Mouse (Mus musculus) embryonic facial prominence, embryonic 11.5 days (tissue): ENCODE measurements at regions not wholly inside any gene's neighbourhood (a gene's known extent, or its start where the extent isn't known, plus 50 kb on each side); places are given as distances from the start of the nearest gene placed in this dataset. TPM values are rescaled to one million over a fixed set of nuclear protein-coding genes. Genes with fewer than 3 reads are reported as not detected.

Experiments
- ATAC-seq: fragments of 200-750 bp; cut with Nextera tagmentation; replicated peaks from 2 replicates; pipeline ENCODE4 v1.8.0; 2017; ENCODE audit warnings: low read depth; ENCODE audit not compliant: insufficient number of reproducible peaks, low FRiP score, low TSS enrichment
- DNase-seq: peaks from one replicate; pipeline ENCODE4 v3.0.0-alpha.2; 2015; ENCODE audit warnings: low spot score
- H3K27ac ChIP-seq: fragments of 300-500 bp; sonication (generic); replicated peaks from 2 replicates; pipeline ENCODE4 v1.5.1; 2014; ENCODE audit warnings: mild to moderate bottlenecking, low read depth, low read length, control low read depth
- H3K27me3 ChIP-seq: fragments of 300-500 bp; sonication (generic); 2 replicates; pipeline ENCODE4 v1.6.1; 2014; ENCODE audit warnings: mild to moderate bottlenecking, low read length, moderate library complexity, mixed read lengths; ENCODE audit not compliant: control insufficient read depth, insufficient read depth
- H3K36me3 ChIP-seq: fragments of 300-500 bp; sonication (generic); replicated peaks from 2 replicates; pipeline ENCODE4 v1.6.1; 2014; ENCODE audit warnings: low read depth, mild to moderate bottlenecking, low read length, moderate library complexity, mixed read lengths; ENCODE audit not compliant: control insufficient read depth, insufficient read depth
- H3K4me1 ChIP-seq: fragments of 300-500 bp; sonication (generic); 2 replicates; pipeline ENCODE4 v1.6.1; 2014; ENCODE audit warnings: low read length, mixed read lengths; ENCODE audit not compliant: control insufficient read depth, insufficient read depth
- H3K4me2 ChIP-seq: fragments of 300-500 bp; sonication (generic); 2 replicates; pipeline ENCODE4 v1.6.1; 2014; ENCODE audit warnings: low read depth, mild to moderate bottlenecking, control low read depth, low read length, moderate library complexity
- H3K4me3 ChIP-seq: fragments of 300-500 bp; sonication (generic); 2 replicates; pipeline ENCODE4 v1.5.1; 2014; ENCODE audit warnings: low read depth, low read length, control low read depth
- H3K9ac ChIP-seq: fragments of 300-500 bp; sonication (generic); replicated peaks from 2 replicates; pipeline ENCODE4 v1.6.1; 2014; ENCODE audit warnings: mild to moderate bottlenecking, control low read depth, low read length
- H3K9me3 ChIP-seq: fragments of 300-500 bp; sonication (generic); replicated peaks from 2 replicates; pipeline ENCODE4 v1.6.1; 2016; ENCODE audit warnings: mild to moderate bottlenecking, low read length, inconsistent platforms, mixed read lengths; ENCODE audit not compliant: control insufficient read depth
- WGBS: fragments of 180-500 bp; shearing (Covaris S2); extraction: QIAGEN DNeasy Blood & Tissue Kit; methylation state at CpG from one replicate; pipeline ENCODE4 v1.1.7; 2014; 5-methylcytosine and 5-hydroxymethylcytosine counted together
- microRNA-seq: library from miRNA; unstranded; fragments of <30 nt; microRNA quantifications from one replicate; pipeline ENCODE4, GENCODE M21; 2016; ENCODE audit warnings: borderline number of aligned reads

DNA sequence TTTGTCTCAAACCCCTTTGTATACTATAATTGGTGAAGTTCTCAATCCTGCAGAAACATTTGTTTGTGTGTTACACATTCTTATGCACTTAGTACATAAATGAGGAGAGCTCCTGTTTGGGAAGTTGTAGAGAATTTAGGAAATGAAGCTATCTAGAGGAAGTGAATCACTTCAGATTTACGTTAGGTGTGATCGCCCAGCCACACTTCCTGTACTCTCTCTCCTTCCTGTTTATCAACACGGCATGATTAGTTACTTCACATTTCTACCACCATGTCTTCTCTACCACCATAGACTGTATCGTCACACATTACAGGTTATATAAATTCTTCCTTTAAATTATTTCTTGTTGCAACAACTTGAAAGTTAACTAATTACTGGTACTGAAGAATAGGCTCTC lies 454.7 kb upstream of the Pfkp start:
- DNase-seq, result no peak
- Histone ChIP-seq H3K9me3 (no peaks in the 10 kb centered on the region), H3K4me2 (no peak overlapping the region), H3K4me1 (no peaks in the 10 kb centered on the region), H3K27me3 (no peaks in the 10 kb centered on the region), H3K36me3 (no peaks in the 10 kb centered on the region), H3K27ac (no peak overlapping the region), H3K9ac (no peak overlapping the region), H3K4me3 (no peak overlapping the region)
- WGBS, result 75% methylated on average over 4 of the region's 4 CpGs
- no peak for ATAC-seq

GRCm38 (mm10) chr13:7093072-7093649 lies 444.6 kb upstream of the Pfkp start:
- WGBS, result 76% methylated on average over 11 of the region's 11 CpGs
- no peak overlapping the region for H3K4me2 ChIP-seq
- no peak overlapping the region for H3K27ac ChIP-seq
- no peaks in the 10 kb centered on the region for H3K36me3 ChIP-seq
- ATAC-seq (no peak), DNase-seq (no peak)
- H3K4me1 ChIP-seq, result no peaks in the 10 kb centered on the region
- no peaks in the 10 kb centered on the region for H3K9me3 ChIP-seq
- no peak overlapping the region for H3K9ac ChIP-seq
- H3K4me3 ChIP-seq, result no peak overlapping the region
- H3K27me3 ChIP-seq, result no peaks in the 10 kb centered on the region

GRCm38 (mm10) chr13:7090916-7091315 lies 442.3 kb upstream of the Pfkp start:
- Histone ChIP-seq H3K9me3 (no peaks in the 10 kb centered on the region), H3K27me3 (no peaks in the 10 kb centered on the region), H3K4me1 (no peaks in the 10 kb centered on the region), H3K9ac (no peak overlapping the region), H3K36me3 (no peaks in the 10 kb centered on the region), H3K4me3 (no peak overlapping the region), H3K27ac (no peak overlapping the region), H3K4me2 (no peak overlapping the region)
- ATAC-seq (no peak), DNase-seq (no peak)
- WGBS, result 84% methylated on average over 2 of the region's 2 CpGs

DNA sequence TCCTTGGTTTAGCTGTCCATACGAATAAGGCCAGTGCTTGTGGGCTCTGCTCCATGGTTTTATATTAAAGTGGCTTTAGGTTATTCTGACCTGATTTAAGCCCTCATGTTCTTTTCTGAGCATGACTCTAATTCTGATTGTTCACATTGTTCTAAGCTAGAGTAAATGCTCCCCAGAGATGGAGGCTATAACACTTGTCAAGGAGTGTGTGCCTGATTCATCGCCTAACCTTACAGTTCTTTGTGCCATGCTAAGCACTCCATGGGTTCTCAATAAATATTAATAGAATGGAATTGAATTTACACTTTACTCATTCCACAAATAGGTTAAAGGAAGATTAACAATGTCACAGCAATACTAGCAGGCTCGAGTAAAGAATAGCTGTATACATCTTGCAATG lies 417.6 kb upstream of the Pfkp start:
- Histone ChIP-seq H3K4me3 (no peak overlapping the region), H3K4me2 (no peak overlapping the region), H3K4me1 (no peaks in the 10 kb centered on the region), H3K9ac (no peak overlapping the region), H3K27ac (no peak overlapping the region), H3K9me3 (no peaks in the 10 kb centered on the region), H3K27me3 (no peaks in the 10 kb centered on the region), H3K36me3 (no peaks in the 10 kb centered on the region)
- 87% methylated on average over 3 of the region's 3 CpGs for WGBS
- ATAC-seq, result no peak
- no peak for DNase-seq

DNA sequence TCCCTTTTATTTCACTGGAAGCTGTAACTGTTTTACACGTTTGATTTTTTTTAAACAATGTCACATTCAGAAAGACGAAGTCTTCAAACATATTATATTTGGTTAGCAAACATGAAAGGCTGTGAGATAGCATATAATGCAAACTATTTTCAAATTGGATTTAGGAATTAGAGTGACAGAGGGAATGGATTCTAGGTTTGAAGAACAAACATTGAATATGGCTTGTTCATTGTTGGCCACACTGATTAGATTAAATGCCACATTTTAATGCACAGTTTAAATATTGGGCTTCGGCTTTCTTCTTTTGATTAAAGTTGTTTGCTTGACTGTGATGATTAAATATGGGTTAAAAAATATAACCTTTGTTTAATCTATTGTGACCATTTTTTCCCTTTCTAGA lies 415.1 kb upstream of the Pfkp start:
- DNase-seq, result no peak
- no peaks in the 10 kb centered on the region for H3K27me3 ChIP-seq
- H3K36me3 ChIP-seq, result no peaks in the 10 kb centered on the region
- WGBS, result 85% methylated on average over 3 of the region's 3 CpGs
- no peaks in the 10 kb centered on the region for H3K4me1 ChIP-seq
- H3K4me2 ChIP-seq, result no peak overlapping the region
- no peaks in the 10 kb centered on the region for H3K9me3 ChIP-seq
- H3K4me3 ChIP-seq, result no peak overlapping the region
- no peak overlapping the region for H3K27ac ChIP-seq
- no peak overlapping the region for H3K9ac ChIP-seq
- ATAC-seq, result no peak

- no peaks in the 10 kb centered on the region for H3K4me1 ChIP-seq
- no peaks in the 10 kb centered on the region for H3K9me3 ChIP-seq
- H3K27ac ChIP-seq, result no peak overlapping the region
- H3K27me3 ChIP-seq, result no peaks in the 10 kb centered on the region
- WGBS, result 79% methylated on average over 8 of the region's 8 CpGs
- H3K36me3 ChIP-seq, result no peaks in the 10 kb centered on the region
- no peak overlapping the region for H3K4me3 ChIP-seq
- ATAC-seq (no peak), DNase-seq (no peak)
- no peak overlapping the region for H3K9ac ChIP-seq
- no peak overlapping the region for H3K4me2 ChIP-seq
Observed at GRCm38 (mm10) chr13:7057545-7057944, 409.0 kb upstream of the Pfkp start.

Small RNA genes lying in the stretch of these regions (microRNA-seq; reads per million reads assigned to microRNA genes)
- not detected for gene Gm22689
